Mouse (Mus musculus): ENCODE data around the gene Gm21680. TPM values are rescaled to one million over a fixed set of nuclear protein-coding genes. Genes with fewer than 3 reads are reported as not detected.
A peak's percentile ranks its signal among the peaks of the same experiment; 100 is the strongest.
"Not testable (repeated sequence)": the region's sequence is repeated elsewhere in the genome, so short reads cannot be mapped to it uniquely, and the experiment has no call there.

The Gm21680 gene
- total RNA-seq (2021), result not detected
- long read RNA-seq, experiment 1, result 0 reads
- long read RNA-seq, experiment 2, result 0 reads

GRCm38 (mm10) chr5:25972563-25972962, at the start of gene Gm21680:
Gm21680 (minus strand) TSS chr5:25972663.
- DNase-seq, result not testable (repeated sequence)

- DNase-seq, result not testable (repeated sequence)
Measured at GRCm38 (mm10) chr5:26007697-26008096, 35.2 kb upstream of the Gm21680 start.

- DNase-seq, result peak; percentile 29
Measured at GRCm38 (mm10) chr5:26006937-26007695, 34.7 kb upstream of the Gm21680 start.

GRCm38 (mm10) chr5:26004698-26005097, 32.2 kb upstream of the Gm21680 start, which contains the start of gene Gm1979:
Gm1979 (minus strand) TSS chr5:26004798.
- not testable (repeated sequence) for DNase-seq

- DNase-seq, result not testable (repeated sequence)
Measured at GRCm38 (mm10) chr5:25988550-25988949, 16.1 kb upstream of the Gm21680 start, which contains the start of gene Gm21698. Gm21698 (minus strand) TSS chr5:25988650.

GRCm38 (mm10) chr5:25957050-25957449, 15.4 kb downstream of the Gm21680 start:
- DNase-seq, result not testable (repeated sequence)

- DNase-seq, result peak; percentile 10
Measured at GRCm38 (mm10) chr5:25956611-25957010, 15.9 kb downstream of the Gm21680 start.

- DNase-seq, result not testable (repeated sequence)
Measured at GRCm38 (mm10) chr5:25954317-25954716, 18.1 kb downstream of the Gm21680 start, which contains the start of gene Gm21671. Gm21671 (minus strand) TSS chr5:25954417.

- DNase-seq, result not testable (repeated sequence)
Measured at GRCm38 (mm10) chr5:25945391-25945790, 27.1 kb downstream of the Gm21680 start.

GRCm38 (mm10) chr5:25942281-25942680, 30.2 kb downstream of the Gm21680 start, which contains the start of gene Gm21663:
Gm21663 (minus strand) TSS chr5:25942381.
- DNase-seq, result not testable (repeated sequence)

Other genes starting within 250 kb of the Gm21680 start
- 1 to 10 TPM; 7.2 to 7.7 TPM for gene Actr3b, start 212.7 kb downstream of the Gm21680 start, total RNA-seq (2021)
- under 1 TPM in 1 of 2 experiments, not detected in 1; 0.12 TPM for gene Gm21663, start 30.3 kb downstream of the Gm21680 start, total RNA-seq (2021)
- gene Gm21671, start 18.2 kb downstream of the Gm21680 start, total RNA-seq (2021), result not detected
- gene Gm21698, start 16.0 kb upstream of the Gm21680 start, total RNA-seq (2021), result not detected
- not detected for gene Gm1979, start 32.1 kb upstream of the Gm21680 start, total RNA-seq (2021)
- not detected for gene Gm5862, start 50.3 kb upstream of the Gm21680 start, total RNA-seq (2021)
- under 1 TPM in 1 of 2 experiments, not detected in 1; 0.18 TPM for gene Speer4a, start 66.9 kb upstream of the Gm21680 start, total RNA-seq (2021)
- not detected for gene Gm7347, start 85.9 kb upstream of the Gm21680 start, total RNA-seq (2021)
- not detected for gene Gm10471, start 116.6 kb upstream of the Gm21680 start, total RNA-seq (2021)
- not detected for gene 5031410I06Rik, start 132.7 kb upstream of the Gm21680 start, total RNA-seq (2021)
- not detected for gene Gm10220, start 148.8 kb upstream of the Gm21680 start, total RNA-seq (2021)